Mouse (Mus musculus) skeletal muscle tissue, adult 2 months (tissue): ENCODE measurements around the gene Mtmr3.

Experiments
- DNase-seq: peaks from one replicate; pipeline ENCODE4 v3.0.0-alpha.2; 2012; ENCODE audit warnings: low read depth, low spot score

The Mtmr3 gene

DNA sequence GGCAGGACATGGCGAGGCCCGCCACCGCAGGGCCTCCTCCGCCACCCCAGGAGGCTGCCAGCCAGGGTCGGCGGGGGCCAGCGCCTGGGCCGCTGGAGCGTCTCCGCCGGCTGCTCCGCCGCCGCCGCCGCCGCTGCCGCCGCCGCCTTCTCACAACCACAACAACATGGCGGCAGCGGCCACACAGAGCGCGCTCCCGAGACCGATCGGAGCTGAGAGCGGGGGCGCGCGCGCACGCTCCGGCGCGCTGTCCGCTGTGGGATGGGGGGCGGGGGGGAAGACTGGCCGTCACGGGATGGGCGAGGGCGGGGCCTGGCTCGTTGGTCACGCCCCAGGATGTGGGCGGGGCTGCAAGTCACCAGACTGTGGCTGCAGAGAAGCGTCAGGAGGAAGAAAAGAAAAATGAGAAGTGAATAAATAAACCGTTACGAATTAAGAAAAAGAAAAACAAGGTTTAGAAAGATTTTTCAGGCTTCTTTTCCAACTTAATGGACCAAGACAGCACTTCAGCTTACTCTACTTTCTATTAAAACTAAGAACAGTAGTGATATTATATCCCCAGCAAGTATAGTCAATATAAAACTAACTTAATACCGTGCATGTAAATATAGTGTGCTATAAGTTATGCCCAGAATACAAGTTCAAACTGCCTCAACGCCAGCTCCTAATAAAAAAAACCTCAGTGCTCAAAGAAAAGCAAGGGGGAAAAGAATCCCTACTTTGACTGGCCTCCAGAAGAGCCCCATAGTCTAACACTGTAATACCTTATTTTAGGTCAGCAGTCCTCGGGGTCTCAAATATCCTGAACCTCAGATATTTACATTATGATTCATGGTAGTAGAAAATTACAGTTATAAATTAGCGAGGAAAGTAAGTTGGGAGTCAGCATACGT lies at the start of gene Mtmr3:
Mtmr3 (minus strand) TSS at position 256 of the 893 bp plus-strand sequence.
- peak; percentile 95 for DNase-seq

DNA sequence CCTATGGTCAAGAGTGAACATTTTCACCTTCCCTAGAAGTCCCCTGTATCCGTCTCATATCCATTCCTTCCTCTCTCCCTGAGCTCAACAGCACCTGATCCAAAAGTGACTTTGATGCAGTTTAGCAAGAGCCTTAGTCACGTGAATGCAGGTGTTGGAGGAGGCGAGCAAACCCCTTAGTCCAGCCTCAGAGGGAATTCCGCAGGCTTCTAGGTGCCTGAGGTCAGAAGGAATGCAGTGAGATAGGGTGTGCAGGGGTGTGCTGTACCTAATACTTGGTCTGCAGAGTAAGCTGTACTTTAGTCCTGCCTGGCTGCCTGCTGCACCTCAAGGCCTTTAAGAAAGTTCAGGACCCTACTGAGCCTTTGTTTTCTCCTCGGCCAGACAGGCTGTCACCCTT lies 49.1 kb upstream of the Mtmr3 start:
- no peak for DNase-seq

GRCm38 (mm10) chr11:4641185-4641584 lies 46.5 kb upstream of the Mtmr3 start:
- DNase-seq = no peak

GRCm38 (mm10) chr11:4638261-4638660 lies 43.6 kb upstream of the Mtmr3 start:
- DNase-seq = no peak

DNA sequence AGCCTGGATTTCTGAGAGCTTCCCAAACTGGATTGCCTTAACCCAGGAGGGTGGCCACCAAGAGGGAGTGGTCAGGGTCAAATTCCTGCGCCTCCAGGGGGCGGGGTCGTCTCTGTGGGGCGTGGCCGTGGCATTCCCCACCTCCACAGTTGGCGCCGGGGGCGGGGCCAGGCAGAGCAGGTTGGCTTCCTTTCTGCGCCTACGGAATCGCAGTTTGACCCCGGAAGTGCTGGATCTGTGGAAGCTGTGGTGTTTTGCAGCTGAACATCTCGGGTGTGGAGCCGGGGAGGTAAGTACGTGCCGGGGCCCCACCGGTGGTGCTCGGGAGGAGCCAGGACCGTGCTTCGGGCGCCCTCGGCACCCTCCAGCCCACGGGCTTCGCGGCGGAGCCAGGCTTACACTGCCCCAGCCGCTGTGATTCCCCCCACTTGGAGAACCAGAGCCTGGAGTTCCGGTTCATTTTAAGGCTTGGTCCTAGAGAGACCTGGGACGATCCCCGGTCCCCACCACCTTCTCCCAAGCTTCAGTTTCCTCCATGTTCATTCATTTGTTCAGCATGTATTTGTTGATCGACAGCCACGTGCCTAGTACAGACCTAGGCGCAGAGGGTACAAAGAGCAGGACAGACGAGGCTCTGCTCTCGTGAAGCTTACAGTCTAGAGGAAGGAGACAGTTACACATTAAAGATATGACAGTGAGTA lies 43.0 kb upstream of the Mtmr3 start, which contains the start of gene Ascc2:
Ascc2 (plus strand) TSS at position 214 of the 701 bp plus-strand sequence.
- peak; percentile 87 for DNase-seq

DNA sequence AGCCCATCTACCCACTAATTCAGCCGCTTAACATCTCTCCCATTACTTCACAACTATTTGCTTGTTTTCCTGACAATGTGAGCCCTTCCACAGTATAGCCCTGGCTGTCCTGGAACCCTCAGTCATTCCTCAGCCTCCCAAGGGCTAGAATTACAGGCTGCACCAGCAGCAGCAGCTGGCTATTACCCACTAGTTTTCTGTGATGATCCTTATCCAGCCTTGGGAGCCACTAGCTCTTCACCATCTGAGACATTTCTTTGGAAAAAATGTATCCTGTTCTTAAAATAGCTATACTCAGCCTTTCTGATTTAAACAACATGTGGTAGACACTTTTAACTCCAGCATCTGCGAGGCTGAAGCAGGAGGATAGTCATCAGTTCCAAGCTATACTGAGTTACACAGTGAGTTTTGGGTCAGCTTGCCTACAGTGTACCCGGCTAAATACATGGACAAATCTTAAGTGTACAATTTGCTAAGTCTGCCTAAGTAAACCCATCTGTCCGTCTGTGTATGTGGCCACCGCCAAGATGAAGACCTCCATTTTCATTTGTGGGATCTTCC lies 42.2 kb upstream of the Mtmr3 start:
- DNase-seq = no peak

GRCm38 (mm10) chr11:4634395-4634794 lies 39.7 kb upstream of the Mtmr3 start:
- no peak for DNase-seq

- no peak for DNase-seq
These were observed 38.8 kb upstream of the Mtmr3 start for GRCm38 (mm10) chr11:4633420-4633819.

DNA sequence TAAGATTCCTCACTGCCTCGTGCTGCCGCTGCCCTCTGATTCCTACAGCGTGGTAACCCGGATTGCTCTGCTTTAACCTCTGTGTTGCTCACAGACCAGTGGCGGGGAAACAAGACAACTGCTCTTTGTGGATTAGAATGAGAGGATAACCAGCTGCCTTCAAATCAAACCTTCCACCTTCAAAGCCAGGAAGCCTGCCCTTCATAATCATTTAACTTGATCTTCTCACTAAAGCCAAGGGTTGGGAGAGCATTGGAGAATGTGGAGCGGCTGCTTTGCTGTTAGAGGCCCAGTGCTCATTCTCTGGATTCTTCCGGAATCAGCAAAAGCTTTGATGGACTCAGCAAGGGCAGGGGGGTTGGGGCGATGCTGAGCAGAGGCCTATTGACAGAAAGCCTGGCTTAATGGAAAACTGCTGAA lies 35.2 kb upstream of the Mtmr3 start:
- no peak for DNase-seq

DNA sequence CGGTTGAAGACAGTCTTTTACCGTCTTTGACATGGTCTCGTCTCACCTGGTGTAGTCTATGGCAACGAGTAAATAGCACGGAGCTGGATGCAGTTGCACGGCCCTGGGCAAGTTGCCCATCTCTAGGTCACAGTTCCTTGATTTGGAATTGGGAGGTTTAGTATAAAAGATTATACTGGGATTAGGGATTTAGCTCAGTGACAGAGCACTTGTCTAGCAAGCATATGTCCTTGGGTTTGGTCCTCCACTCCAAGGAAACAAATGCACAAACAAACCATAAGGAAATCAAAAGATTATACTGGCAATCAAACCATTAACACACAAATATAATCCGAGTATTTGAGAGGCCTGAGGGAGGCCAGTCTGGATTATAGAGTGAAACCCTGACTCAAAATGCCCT lies 33.0 kb upstream of the Mtmr3 start:
- DNase-seq = no peak

DNA sequence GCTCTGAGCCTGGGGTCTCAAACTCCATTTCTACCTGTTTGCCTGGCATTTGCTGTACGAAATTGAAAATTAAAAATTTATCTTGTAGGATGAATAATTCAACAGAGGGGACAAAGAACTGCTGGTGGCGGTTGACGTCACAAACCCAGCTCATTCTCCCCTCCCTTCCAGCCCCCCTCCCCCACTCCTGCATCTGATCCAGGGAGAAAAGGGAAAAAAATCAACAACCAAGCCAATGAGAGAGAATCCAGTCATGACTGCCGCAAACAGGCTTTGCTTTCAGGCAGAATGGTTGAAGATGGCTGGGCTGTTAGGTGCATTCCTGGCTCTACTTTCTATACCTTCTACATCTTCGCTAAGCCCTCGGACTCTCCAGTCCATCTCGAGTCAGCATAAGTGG lies 31.3 kb upstream of the Mtmr3 start:
- DNase-seq = no peak

- no peak for DNase-seq
These were observed 28.3 kb upstream of the Mtmr3 start for GRCm38 (mm10) chr11:4622997-4623396.

DNA sequence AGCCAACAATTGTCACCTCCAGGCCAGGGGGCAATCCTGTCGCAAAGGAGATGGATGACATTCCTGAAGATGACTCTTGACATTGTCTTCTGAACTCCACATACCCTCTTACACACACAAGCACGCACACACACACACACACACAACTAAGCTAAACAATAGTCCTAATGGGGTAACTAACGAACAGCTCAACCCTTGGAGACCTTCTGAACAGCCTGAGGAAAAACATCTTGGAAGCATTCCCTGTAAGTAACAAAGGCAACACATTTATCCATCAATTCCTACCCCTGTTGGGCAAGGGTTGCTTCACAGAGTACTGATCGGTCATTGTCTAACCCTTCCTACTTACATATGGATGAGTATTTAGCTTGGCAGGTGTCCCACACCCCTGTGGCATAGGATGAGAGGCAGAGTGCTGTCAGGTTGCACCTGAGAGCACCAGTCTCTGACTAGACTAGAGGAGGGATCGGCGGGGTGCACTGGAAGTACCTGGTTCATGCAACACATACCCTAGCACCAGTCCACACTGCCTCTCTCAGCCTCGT lies 27.9 kb upstream of the Mtmr3 start:
- DNase-seq = no peak

GRCm38 (mm10) chr11:4621866-4622265 lies 27.2 kb upstream of the Mtmr3 start:
- DNase-seq = no peak

- peak; percentile 60 for DNase-seq
These were observed 25.9 kb upstream of the Mtmr3 start for GRCm38 (mm10) chr11:4620501-4621108.

GRCm38 (mm10) chr11:4620017-4620485 lies 25.4 kb upstream of the Mtmr3 start, which contains the start of gene Gm11032:
TSS of gene Gm11032 (plus strand) at chr11:4620067.
- no peak for DNase-seq

DNA sequence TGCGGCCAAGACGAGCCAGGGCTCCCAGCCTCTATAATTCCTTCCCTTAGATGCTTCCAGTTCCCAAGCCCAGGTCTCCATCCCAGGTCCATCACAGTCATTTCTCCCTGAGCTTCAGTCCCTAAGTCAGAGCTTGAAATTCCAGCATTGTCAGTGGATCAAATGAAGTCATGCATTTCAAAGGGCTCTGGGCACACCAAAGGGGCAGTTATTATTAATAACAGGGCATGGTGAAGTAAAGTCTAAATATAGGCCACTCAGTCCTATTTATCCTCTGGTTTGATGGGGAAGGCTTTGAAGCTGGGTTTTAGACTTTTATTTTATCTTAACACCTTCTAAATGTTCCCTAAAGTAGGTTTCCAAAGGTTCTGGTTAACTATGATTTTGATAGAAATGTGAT lies 17.2 kb upstream of the Mtmr3 start:
- peak; percentile 53 for DNase-seq

GRCm38 (mm10) chr11:4606541-4606940 lies 11.9 kb upstream of the Mtmr3 start:
- DNase-seq = no peak

DNA sequence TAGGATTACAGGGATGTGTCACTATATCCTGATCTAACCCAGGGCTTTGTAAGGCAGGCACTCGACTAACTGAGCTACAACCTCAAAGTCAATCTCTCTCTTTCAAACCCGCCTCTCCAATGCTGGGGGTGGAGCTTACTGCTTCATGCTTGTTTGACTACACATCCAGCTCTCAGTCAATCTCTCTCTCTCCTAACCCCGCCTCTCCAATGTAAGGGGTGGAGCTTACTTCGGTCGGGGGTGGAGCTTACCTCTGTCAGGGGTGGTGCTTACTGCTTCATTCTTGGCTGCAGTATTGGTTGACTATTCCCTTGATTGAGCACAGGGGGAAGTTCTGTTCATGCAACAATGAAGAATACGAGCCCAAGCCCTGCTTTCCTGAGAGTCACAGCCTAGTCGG lies 10.8 kb upstream of the Mtmr3 start:
- no peak for DNase-seq

GRCm38 (mm10) chr11:4604441-4604840 lies 9.8 kb upstream of the Mtmr3 start:
- DNase-seq = peak; percentile 61

DNA sequence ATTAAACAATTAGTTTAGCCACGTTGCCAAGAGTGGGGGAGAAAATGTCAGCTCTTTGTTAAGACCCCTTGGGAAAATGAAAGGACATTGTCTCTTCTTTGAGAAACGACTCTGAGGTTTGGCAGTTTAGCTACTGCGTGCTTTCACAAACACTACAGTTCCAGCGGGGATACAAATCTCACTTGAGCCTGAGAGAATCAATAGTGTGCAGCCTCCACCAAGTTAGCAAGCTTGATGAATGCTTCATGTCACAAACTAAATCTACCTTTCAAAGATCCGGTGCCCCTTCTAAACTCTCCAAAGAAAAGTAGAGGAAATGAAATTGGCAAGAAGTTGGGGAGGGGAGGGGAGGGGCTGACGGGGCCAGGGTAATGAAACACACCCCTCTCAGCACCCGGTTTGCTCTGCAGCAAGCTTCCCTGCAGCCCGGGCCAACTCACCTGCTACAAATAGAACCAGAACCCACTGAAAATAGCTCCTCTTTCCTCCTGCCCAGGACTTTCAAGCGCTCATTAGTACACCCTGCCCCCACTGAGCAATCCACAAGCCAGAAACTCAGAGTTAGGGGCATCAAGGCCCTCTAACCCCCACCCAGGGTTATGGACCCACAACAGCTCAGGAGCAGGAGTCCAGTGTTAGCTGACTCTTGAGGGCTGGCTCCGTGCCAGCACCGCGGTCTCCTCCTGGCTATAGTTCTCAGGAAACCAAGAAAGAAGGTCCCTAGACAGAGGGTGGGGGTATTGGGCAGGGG lies 8.2 kb upstream of the Mtmr3 start:
- peak; percentile 70 for DNase-seq
